Mouse (Mus musculus) megakaryocyte, embryonic 14.5 days (primary cell): ENCODE results near the gene Fip1l1. TPM values are rescaled to one million over a fixed set of nuclear protein-coding genes. Genes with fewer than 3 reads are reported as not detected.
A peak's percentile ranks its signal among the peaks of the same experiment; 100 is the strongest.

Experiments
- H3K27me3 ChIP-seq: replicated peaks from 2 replicates; pipeline ENCODE3; 2012; ENCODE audit warnings: inconsistent platforms
- H3K36me3 ChIP-seq: replicated peaks from 2 replicates; pipeline ENCODE3; 2012; ENCODE audit warnings: low read length, inconsistent platforms, mixed read lengths
- H3K4me1 ChIP-seq: 2 replicates; pipeline ENCODE4 v1.6.1; 2012; ENCODE audit warnings: inconsistent platforms
- H3K4me3 ChIP-seq: replicated peaks from 2 replicates; pipeline ENCODE3; 2012; ENCODE audit warnings: moderate library complexity, mild to moderate bottlenecking, inconsistent platforms
- H3K9me3 ChIP-seq: 2 replicates; pipeline ENCODE4 v1.6.1; 2012; ENCODE audit warnings: inconsistent platforms
- FLI1 ChIP-seq: IDR thresholded peaks from 2 replicates; pipeline ENCODE4 v1.6.1; 2012; ENCODE audit warnings: low read length, inconsistent platforms, mixed read lengths
- GATA1 ChIP-seq: IDR thresholded peaks from 3 replicates; pipeline ENCODE4 v1.6.1; 2012; ENCODE audit warnings: mixed read lengths, low read length, inconsistent platforms, borderline replicate concordance
- polyA plus RNA-seq: library from polyadenylated mRNA; stranded (reverse); fragments of >175 nt; gene quantifications from 2 replicates; pipeline ENCODE4 v1.2.3, GENCODE M21; 2012; ENCODE audit warnings: low replicate concordance; ENCODE audit not compliant: insufficient read depth

Gene Fip1l1
- polyA plus RNA-seq = 11.5 and 77.9 TPM in 2 replicates

DNA sequence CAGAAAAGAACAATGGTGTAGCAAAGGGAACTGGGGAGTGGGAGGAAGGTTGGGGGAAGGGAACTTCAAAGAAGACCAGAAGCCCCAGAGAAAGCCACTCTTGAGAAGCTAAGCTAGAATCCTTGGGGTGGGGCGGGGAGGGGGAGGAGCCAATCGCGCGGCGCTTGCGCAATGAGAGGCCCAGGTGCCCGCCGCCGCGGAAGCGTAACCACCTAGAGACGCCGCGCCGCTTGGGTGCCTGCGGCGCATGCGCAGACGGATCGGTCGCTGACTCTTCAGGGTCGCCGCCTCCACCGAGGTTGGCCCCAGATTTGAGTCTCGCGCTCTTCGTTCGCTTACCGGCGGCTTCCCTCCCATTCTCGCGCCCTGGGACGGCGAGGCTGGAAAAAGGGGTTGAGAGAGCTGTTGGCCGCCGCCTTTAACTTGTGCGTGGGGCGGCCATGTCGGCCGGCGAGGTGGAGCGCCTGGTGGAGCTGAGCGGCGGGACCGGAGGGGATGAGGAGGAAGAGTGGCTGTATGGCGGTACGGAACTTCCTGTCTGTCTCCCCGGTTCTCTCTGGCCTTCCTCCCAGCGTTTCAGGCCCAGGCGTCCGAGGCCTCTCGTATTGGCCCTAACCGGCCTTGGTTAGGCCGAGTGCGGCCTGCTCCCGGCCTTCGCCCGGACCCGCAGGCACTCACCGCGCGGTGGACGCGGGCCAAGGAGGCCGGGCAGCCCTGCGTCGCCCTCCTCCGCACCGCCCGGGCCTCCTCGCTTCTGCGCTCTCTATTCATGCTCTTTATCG, at the start of gene Fip1l1:
Gene Fip1l1, plus strand, starts transcription at position 210 of the 782 bp plus-strand sequence.
- no peaks in the 10 kb centered on the region for H3K9me3 ChIP-seq
- H3K36me3 ChIP-seq = peaks cover 34% of the 10 kb centered on the region
- H3K27me3 ChIP-seq = no peaks in the 10 kb centered on the region
- H3K4me3 ChIP-seq = peak within 1 kb of the TSS; percentile 98
- peaks cover 58% of the 10 kb centered on the region for H3K4me1 ChIP-seq
- no peak for TF ChIP-seq FLI1
- no peak for TF ChIP-seq GATA1

DNA sequence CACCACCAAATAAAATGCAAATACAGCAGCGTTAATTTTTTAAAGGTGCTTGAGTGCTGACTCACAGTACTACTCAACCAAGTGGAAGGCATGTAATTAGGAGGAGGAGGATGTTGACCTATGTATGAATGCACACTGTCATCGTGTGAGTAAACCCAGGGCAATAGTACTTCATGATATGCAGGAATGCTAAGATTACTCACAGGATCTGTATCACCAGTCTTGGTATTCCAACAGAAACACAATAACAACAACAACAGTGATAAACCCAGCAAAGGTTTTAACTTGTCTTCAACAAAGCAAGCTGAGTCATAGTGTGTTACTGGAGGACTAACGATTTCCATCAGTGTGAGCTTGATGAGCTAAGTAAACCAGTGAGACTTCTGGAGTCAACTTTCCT, 42.5 kb upstream of the Fip1l1 start:
- no peaks in the 10 kb centered on the region for H3K36me3 ChIP-seq
- no peak for TF ChIP-seq FLI1
- TF ChIP-seq GATA1 = no peak
- H3K4me1 ChIP-seq = peaks cover 4% of the 10 kb centered on the region; the same call in 1 of the 2 replicates
- H3K9me3 ChIP-seq = no peaks in the 10 kb centered on the region
- no peaks in the 10 kb centered on the region for H3K27me3 ChIP-seq
- no peak overlapping the region for H3K4me3 ChIP-seq

DNA sequence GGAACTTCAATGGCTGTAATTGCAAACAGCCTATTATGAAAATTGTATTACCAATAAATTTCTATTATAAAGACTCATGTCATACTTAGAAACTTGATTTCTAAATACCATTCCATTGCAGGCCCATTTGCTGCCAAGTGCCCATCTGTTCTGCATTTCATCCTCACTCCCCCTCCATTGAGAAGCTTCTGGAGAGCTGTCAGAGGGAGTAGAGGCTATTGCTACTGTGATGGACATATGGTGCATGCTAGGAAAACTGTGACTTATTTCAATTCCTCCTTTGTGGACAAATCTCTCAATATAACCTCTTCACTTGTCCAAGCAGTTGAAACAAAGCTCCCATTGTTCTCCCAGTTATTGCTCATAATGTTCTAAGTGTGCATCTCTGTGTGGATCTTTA, 23.6 kb upstream of the Fip1l1 start:
- Histone ChIP-seq H3K4me3 (no peak overlapping the region), H3K4me1 (no peaks in the 10 kb centered on the region), H3K27me3 (no peaks in the 10 kb centered on the region), H3K36me3 (peaks cover 27% of the 10 kb centered on the region), H3K9me3 (peaks cover 4% of the 10 kb centered on the region; the same call in 1 of the 2 replicates)
- no peak for TF ChIP-seq FLI1
- TF ChIP-seq GATA1 = no peak

DNA sequence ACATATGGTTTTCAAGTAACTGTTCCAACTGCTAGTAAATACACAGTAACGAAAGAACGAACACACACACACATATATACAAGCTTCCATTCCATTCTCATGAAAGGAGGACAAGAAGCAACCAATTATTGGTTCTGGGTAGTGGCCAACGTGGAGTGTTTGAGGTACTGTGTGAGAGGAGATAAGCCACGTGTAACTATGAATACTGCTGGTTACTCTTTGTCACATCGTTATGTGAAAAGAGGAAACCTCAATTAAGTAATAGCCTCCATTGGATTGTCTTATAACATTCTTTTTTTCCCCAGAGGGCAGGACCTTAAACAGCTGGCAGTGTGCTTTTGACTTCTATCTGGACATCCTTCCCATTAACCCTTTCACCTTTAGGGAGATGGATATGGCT, 8.2 kb upstream of the Fip1l1 start:
- Histone ChIP-seq H3K9me3 (no peaks in the 10 kb centered on the region), H3K36me3 (peaks cover 8% of the 10 kb centered on the region), H3K4me1 (peaks cover 41% of the 10 kb centered on the region), H3K4me3 (no peak overlapping the region), H3K27me3 (no peaks in the 10 kb centered on the region)
- TF ChIP-seq GATA1 (no peak), FLI1 (no peak)

DNA sequence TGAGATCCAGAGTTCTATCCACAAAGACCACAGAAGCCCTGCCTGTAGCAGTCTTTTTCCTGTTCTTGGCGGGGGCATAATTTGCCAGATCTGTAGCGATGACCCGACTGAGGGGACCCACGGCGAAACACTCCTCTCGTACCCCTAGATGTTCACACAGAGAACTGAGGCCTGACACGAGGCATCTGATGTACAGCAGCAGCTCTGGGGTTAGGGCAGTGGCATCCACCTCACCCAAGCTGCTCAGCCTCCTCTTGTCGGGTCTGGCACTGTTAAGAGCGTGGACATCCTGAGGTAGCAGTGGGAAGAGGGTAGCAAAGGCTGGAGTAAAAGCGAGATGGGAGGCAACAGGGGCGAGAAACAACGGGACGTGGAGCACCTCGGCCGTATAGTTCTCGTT, 4.5 kb upstream of the Fip1l1 start:
- H3K36me3 ChIP-seq = no peaks in the 10 kb centered on the region
- H3K9me3 ChIP-seq = no peaks in the 10 kb centered on the region
- H3K4me1 ChIP-seq = peaks cover 63% of the 10 kb centered on the region
- H3K27me3 ChIP-seq = no peaks in the 10 kb centered on the region
- no peak for TF ChIP-seq FLI1
- TF ChIP-seq GATA1 = no peak
- H3K4me3 ChIP-seq = peak overlapping the region; percentile 99

DNA sequence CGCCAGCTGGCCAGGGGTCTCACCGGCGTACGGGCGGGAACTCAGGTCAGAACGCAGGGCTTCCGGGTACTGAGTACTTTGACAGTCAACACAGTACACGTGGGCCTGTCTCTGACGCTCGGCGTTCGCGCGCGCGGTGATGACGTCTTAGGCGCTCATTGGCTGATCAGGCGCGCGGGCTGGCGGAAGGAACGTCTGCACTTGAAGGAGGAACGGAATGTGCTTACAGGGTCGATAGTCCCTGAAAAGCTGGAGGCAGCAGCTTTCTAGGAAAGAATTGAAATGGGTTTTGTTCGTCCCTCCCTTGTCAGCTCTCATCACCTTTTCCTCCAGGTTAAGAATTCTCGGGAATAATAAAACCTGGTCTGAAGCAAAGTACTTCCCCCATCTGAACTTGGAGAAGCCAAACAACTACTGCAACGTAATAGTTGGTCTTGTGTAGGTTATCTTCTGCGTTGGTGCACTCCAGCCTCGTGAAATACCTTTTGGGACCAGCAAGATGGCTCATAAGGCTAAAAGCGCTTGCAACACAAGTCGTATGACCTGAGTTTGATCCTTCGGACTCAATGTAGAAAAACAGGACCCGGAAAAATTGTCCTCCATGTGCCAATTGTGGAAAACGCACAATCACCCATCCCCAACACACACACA, 3.5 kb upstream of the Fip1l1 start, which contains the start of gene Scfd2:
Gene Scfd2, minus strand, starts transcription at position 130 of the 651 bp plus-strand sequence.
- TF ChIP-seq FLI1 = peak; percentile 32; the same call in 1 of the 2 replicates
- TF ChIP-seq GATA1 = no peak
- no peaks in the 10 kb centered on the region for H3K36me3 ChIP-seq
- H3K27me3 ChIP-seq = no peaks in the 10 kb centered on the region
- peaks cover 64% of the 10 kb centered on the region for H3K4me1 ChIP-seq
- H3K4me3 ChIP-seq = peak within 1 kb of the TSS; percentile 99
- no peaks in the 10 kb centered on the region for H3K9me3 ChIP-seq

DNA sequence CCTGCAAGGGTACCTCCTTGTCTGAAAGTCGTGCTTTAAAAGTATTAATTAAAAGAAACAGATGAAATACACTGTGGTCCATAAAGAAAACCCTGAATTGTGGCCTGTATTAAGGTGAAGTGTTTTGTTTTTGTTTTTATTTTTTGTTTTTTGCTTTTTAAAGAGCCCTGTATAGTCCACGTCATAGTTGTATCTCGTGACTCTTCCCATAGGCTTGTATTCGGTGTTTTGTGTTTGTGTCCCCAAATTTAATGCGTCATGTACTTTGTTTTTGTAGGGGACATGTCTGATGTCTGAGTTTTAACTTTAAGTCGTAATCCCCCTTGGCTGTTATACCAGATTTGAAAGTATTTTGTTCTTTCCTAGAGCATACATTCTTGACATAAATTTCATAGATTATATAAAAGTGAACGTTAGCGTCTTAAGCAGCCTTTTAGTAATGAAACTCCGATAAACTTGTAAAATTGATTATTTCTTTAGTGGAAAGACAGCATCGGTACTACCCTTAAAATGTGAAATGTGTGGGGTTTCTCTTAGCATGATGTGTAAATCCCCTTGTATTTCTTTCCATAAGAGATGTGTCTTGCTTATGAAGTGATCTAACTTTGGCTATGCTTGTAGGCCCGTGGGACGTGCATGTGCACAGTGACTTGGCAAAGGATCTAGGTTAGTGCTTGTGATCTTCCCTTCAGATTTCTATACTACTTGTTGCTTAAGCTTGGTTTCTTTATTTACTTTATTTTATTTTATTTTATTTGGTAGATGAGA, 1.1 kb downstream of the Fip1l1 start:
- Histone ChIP-seq H3K27me3 (no peaks in the 10 kb centered on the region), H3K4me3 (peak overlapping the region; percentile 98), H3K4me1 (peaks cover 52% of the 10 kb centered on the region), H3K9me3 (no peaks in the 10 kb centered on the region), H3K36me3 (peaks cover 43% of the 10 kb centered on the region)
- no peak for TF ChIP-seq FLI1
- no peak for TF ChIP-seq GATA1

DNA sequence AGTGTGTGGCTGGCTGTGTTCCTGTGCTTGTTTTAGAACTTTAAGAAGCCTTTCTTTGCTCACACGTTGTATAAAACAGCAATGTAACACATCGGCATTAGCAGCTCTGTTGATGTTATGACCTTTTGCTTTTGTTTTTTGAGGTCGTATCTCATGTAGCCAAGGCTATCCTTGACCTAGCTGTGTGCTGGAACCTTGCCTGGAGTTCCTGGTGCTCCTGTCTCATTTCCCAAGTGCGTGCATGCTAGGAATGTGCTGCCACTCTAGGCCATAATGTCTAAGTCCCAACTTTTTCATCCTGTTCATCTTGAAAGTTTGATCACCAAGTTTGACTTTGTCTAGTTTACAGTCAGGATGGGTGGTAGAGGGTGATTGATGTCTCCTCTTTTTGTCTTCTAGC, 10.4 kb downstream of the Fip1l1 start:
- TF ChIP-seq GATA1 (no peak), FLI1 (no peak)
- peaks cover 93% of the 10 kb centered on the region for H3K36me3 ChIP-seq

DNA sequence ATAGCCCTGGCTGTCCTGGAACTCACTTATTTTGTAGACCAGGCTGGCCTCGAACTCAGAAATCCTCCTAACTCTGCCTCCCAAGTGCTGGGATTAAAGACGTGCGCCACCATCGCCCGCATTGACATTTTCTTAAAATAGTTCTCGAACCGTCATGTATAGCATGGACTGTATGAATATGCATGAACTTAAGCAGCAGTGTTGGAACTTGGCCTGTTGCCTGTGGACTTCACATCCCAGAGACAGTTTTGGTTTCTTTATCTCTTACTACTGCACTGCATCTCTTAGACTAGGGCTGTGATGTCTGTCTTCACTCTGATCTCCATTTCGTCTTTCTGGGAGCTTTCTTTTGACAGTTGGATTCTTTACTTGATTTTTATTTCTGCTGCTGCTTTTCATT, 14.3 kb downstream of the Fip1l1 start:
- H3K9me3 ChIP-seq = no peaks in the 10 kb centered on the region
- TF ChIP-seq GATA1 (no peak), FLI1 (no peak)
- peaks cover 23% of the 10 kb centered on the region for H3K4me1 ChIP-seq
- no peaks in the 10 kb centered on the region for H3K27me3 ChIP-seq
- peaks cover 87% of the 10 kb centered on the region for H3K36me3 ChIP-seq
- no peak overlapping the region for H3K4me3 ChIP-seq

More for the DNA sequence above, 10.4 kb downstream of the Fip1l1 start:
- Histone ChIP-seq H3K4me1 (peaks cover 23% of the 10 kb centered on the region), H3K27me3 (no peaks in the 10 kb centered on the region), H3K9me3 (no peaks in the 10 kb centered on the region), H3K4me3 (no peak overlapping the region)
